Mouse (Mus musculus) kidney, embryonic 15.5 days (tissue): ENCODE results near the gene Megf8. TPM values are rescaled to one million over a fixed set of nuclear protein-coding genes. Genes with fewer than 3 reads are reported as not detected.

Experiments used
- ATAC-seq: fragments of 200-750 bp; cut with Nextera tagmentation; replicated peaks from 2 replicates; pipeline ENCODE4 v1.8.0; 2017; ENCODE audit warnings: moderate TSS enrichment; ENCODE audit not compliant: low FRiP score
- H3K27ac ChIP-seq: fragments of 300-500 bp; sonication (generic); 2 replicates; pipeline ENCODE4 v1.5.1; 2015; ENCODE audit warnings: mild to moderate bottlenecking, inconsistent platforms
- H3K27me3 ChIP-seq: fragments of 300-500 bp; sonication (generic); 2 replicates; pipeline ENCODE4 v1.6.1; 2015; ENCODE audit warnings: inconsistent platforms
- H3K36me3 ChIP-seq: fragments of 300-500 bp; sonication (generic); 2 replicates; pipeline ENCODE4 v1.6.1; 2015; ENCODE audit warnings: inconsistent platforms
- H3K4me1 ChIP-seq: fragments of 300-500 bp; sonication (generic); 2 replicates; pipeline ENCODE4 v1.6.1; 2015; ENCODE audit warnings: inconsistent platforms
- H3K4me2 ChIP-seq: fragments of 300-500 bp; sonication (generic); 2 replicates; pipeline ENCODE4 v1.6.1; 2015; ENCODE audit warnings: moderate library complexity, mild to moderate bottlenecking, inconsistent platforms
- H3K4me3 ChIP-seq: fragments of 300-500 bp; sonication (generic); replicated peaks from 2 replicates; pipeline ENCODE4 v1.5.1; 2015; ENCODE audit warnings: mild to moderate bottlenecking, inconsistent platforms
- H3K9ac ChIP-seq: fragments of 300-500 bp; sonication (generic); 2 replicates; pipeline ENCODE4 v1.6.1; 2015; ENCODE audit warnings: mild to moderate bottlenecking, inconsistent platforms
- H3K9me3 ChIP-seq: fragments of 300-500 bp; sonication (generic); replicated peaks from 2 replicates; pipeline ENCODE4 v1.6.1; 2016; ENCODE audit warnings: inconsistent platforms
- WGBS: fragments of 180-500 bp; shearing (Covaris S2); methylation state at CpG from one replicate; pipeline ENCODE4 v1.1.7; 2015; ENCODE audit warnings: mixed read lengths; 5-methylcytosine and 5-hydroxymethylcytosine counted together
- polyA plus RNA-seq: library from polyadenylated mRNA; unstranded; fragments of >200 nt; fragmentation: Nextera tagmentation; extraction: Ambion mirVana; gene quantifications from 2 replicates; pipeline ENCODE4 v1.2.1, GENCODE M21; 2015

The Megf8 gene
- polyA plus RNA-seq, 1 experiment from 2014 or later = 16.4 TPM

DNA sequence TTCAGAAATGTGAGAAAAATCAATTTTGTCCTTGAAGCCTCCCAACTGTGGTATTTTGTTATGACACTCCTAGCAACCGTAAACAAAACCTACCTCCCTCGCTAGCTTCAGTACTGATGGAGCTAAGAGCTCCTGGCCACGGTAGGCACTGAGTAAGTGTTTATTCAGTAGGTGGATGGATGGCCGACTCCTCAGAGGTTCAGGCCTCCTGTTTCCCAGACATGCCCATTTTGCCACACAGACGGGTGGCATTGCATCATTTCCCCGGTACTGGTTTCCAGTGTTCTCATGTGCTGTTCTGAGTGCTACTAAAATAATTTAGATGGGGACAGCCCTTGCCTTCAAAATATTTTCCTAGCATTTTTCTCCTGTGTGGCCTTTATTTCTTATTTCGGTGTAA, 89.5 kb downstream of the Megf8 start:
- Histone ChIP-seq H3K27me3 (no peaks in the 10 kb centered on the region), H3K9ac (no peak overlapping the region), H3K4me1 (peaks cover 9% of the 10 kb centered on the region), H3K36me3 (no peaks in the 10 kb centered on the region), H3K9me3 (no peaks in the 10 kb centered on the region), H3K4me2 (no peak overlapping the region), H3K27ac (no peak overlapping the region), H3K4me3 (no peak overlapping the region)
- no peak for ATAC-seq
- WGBS = 76% methylated on average over 7 of the region's 7 CpGs

DNA sequence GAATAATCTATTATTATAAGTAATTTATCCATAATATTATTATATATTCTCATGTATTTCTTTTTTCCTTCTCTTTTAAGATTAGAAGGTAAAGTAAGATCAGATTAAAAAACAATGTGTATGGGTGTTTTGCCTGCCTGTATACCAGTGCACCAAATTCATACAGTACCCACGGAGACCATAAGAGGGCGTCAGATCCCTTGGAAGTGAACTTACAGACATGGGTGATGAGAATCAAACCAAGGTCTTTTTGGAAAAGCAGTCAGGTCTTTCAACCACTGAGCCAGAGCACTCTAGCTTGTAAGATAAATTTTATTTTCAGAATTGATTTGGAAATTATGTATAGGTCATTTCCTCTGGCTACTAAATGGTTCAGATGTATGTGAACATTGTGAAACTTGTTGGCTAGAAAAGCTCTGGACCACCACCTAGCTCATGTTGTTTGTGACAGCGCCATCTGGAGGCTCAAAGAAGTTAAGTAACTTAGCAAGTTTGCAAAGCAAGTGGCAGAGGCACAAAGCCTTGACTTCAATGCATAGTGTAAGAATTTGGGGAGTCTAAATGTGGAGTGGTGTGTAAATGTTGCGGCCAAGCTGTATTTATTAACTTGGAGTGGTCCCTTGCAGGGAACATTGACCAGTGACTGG, 92.3 kb downstream of the Megf8 start:
- H3K9me3 ChIP-seq = no peaks in the 10 kb centered on the region
- H3K4me3 ChIP-seq = no peak overlapping the region
- WGBS = 55% methylated on average over 4 of the region's 4 CpGs
- H3K27ac ChIP-seq = no peak overlapping the region
- ATAC-seq = no peak
- H3K9ac ChIP-seq = no peak overlapping the region
- H3K4me2 ChIP-seq = no peak overlapping the region
- no peaks in the 10 kb centered on the region for H3K36me3 ChIP-seq
- H3K27me3 ChIP-seq = no peaks in the 10 kb centered on the region
- 0 out of 2 replicates have a peak, but pooled peaks cover 5% of the 10 kb centered on the region for H3K4me1 ChIP-seq

DNA sequence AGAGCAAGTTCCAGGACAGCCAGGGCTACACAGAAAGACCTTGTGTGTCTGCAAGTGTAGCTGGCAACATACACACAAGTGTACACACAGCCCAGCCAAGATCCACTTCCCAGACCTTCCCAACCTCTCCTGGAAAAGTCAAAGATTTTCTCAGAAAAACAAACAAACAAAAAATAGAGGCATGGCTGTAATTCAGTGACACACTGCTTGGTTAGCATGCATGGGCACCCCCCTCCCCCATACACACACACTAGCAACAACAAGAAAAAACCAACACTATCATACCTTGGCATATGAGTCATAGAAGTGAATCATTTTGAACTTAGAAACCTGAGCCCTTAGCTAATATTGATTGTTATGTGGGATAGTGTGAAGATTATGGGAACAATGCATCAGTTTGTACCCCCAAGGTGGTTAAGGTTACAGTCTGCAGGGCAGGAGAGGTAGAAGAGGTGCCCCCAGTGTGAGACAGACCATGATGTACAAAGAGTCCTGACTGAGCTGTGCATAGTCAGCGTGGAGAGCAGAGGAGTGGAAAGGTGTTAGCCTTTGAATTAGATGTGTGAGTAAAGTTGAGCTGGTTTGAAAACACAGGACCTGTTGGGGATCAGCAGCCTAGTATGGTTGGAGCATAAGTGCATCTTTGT, 94.1 kb downstream of the Megf8 start:
- Histone ChIP-seq H3K27me3 (no peaks in the 10 kb centered on the region), H3K9me3 (no peaks in the 10 kb centered on the region), H3K36me3 (no peaks in the 10 kb centered on the region), H3K27ac (no peak overlapping the region), H3K9ac (no peak overlapping the region), H3K4me1 (0 out of 2 replicates have a peak, but pooled peaks cover 5% of the 10 kb centered on the region), H3K4me2 (no peak overlapping the region), H3K4me3 (no peak overlapping the region)
- ATAC-seq = no peak
- 85% methylated on average over 1 of the region's 1 CpGs for WGBS

DNA sequence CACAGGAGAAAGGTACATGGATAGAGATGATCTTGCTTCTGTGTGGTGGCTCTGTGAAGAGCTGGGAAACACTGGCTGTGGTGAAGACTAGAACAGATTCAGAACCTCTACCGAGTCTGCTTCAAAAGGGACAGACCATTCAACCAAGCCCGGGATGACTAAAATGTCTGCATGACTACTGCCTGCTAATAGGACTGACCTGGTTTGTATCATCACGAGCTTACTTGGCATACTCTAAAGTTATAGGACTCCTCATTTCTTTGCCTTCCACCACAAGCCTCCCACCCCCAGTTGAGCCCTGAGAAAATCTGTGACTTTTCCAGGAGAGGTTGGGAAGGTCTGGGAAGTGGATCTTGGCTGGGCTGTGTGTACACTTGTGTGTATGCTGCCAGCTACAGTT, 94.9 kb downstream of the Megf8 start:
- H3K4me3 ChIP-seq = no peak overlapping the region
- H3K4me1 ChIP-seq = 0 out of 2 replicates have a peak, but pooled peaks cover 5% of the 10 kb centered on the region
- H3K4me2 ChIP-seq = no peak overlapping the region
- no peaks in the 10 kb centered on the region for H3K36me3 ChIP-seq
- no peaks in the 10 kb centered on the region for H3K27me3 ChIP-seq
- no peaks in the 10 kb centered on the region for H3K9me3 ChIP-seq
- no peak overlapping the region for H3K27ac ChIP-seq
- ATAC-seq = no peak
- no peak overlapping the region for H3K9ac ChIP-seq
- WGBS = 90% methylated on average over 3 of the region's 3 CpGs

DNA sequence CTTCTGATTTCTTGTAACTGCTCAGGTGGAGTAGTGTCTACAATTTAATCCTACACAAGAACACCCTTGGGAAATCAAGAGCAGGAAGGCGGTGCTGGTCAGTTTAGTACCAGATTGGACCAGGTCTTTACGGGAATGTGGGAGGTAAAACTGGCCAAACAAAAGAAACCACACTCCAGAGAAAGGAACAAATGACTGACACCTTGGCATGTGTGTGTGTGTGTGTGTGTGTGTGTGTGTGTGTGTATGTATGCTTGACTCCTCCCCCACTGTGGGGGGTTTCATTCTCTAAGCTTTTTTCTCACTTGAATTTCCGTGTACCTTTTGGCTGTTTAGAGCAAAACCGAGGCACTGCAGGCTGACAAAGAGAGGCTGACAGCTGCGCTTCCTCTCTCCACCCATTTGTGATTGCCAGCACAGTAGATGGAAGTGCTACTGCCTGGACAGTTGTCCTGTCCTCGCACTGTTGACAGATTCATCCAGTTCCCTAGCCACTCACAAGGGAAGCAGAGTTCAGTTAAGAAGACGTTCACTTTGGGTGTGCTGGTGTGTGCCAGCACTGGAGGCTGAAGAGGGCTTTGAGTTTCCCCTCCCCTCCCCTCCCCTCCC, 96.0 kb downstream of the Megf8 start, which contains the start of gene Cxcl17:
Cxcl17 (minus strand) TSS at position 54 of the 609 bp plus-strand sequence.
- H3K9ac ChIP-seq = no peak within 1 kb of the TSS
- no peak within 1 kb of the TSS for H3K27ac ChIP-seq
- no peak for ATAC-seq
- H3K4me1 ChIP-seq = 0 out of 2 replicates have a peak, but pooled peaks cover 5% of the 10 kb centered on the region
- H3K36me3 ChIP-seq = no peaks in the 10 kb centered on the region
- H3K9me3 ChIP-seq = no peaks in the 10 kb centered on the region
- H3K4me3 ChIP-seq = no peak within 1 kb of the TSS
- H3K27me3 ChIP-seq = no peaks in the 10 kb centered on the region
- no peak within 1 kb of the TSS for H3K4me2 ChIP-seq
- 44% methylated on average over 7 of the region's 7 CpGs for WGBS

Other genes with a start within 250 kb of the Megf8 start
- gene Grik5, start 244.8 kb upstream of the Megf8 start, polyA plus RNA-seq = 5.1 and 7.0 TPM in 2 replicates
- gene Zfp574, start 244.6 kb upstream of the Megf8 start, polyA plus RNA-seq = 33.9 and 37.1 TPM in 2 replicates
- 0.64 and 2.5 TPM in 2 replicates for gene Pou2f2, start 137.4 kb upstream of the Megf8 start, polyA plus RNA-seq
- 10.2 and 11.7 TPM in 2 replicates for gene Dedd2, start 96.5 kb upstream of the Megf8 start, polyA plus RNA-seq
- 2.5 and 2.6 TPM in 2 replicates for gene Zfp526, start 95.7 kb upstream of the Megf8 start, polyA plus RNA-seq
- 10.7 and 12.1 TPM in 2 replicates for gene Gsk3a, start 79.3 kb upstream of the Megf8 start, polyA plus RNA-seq
- gene Erf, start 66.4 kb upstream of the Megf8 start, polyA plus RNA-seq = 16.9 and 17.9 TPM in 2 replicates
- 28.2 and 32.4 TPM in 2 replicates for gene Cic, start 49.5 kb upstream of the Megf8 start, polyA plus RNA-seq
- 181 and 191 TPM in 2 replicates for gene Pafah1b3, start 19.2 kb upstream of the Megf8 start, polyA plus RNA-seq
- gene Prr19, start 15.8 kb upstream of the Megf8 start, polyA plus RNA-seq = 0.90 and 1.0 TPM in 2 replicates
- 0.68 and 0.87 TPM in 2 replicates for gene Tmem145, start 11.1 kb upstream of the Megf8 start, polyA plus RNA-seq
- gene Cnfn, start 52.6 kb downstream of the Megf8 start, polyA plus RNA-seq = 2.7 and 4.8 TPM in 2 replicates
- gene Lipe, start 81.5 kb downstream of the Megf8 start, polyA plus RNA-seq = 9.6 and 12.2 TPM in 2 replicates
- gene Cxcl17, start 95.7 kb downstream of the Megf8 start, polyA plus RNA-seq = 0.45 and 0.84 TPM in 2 replicates
- 3.9 and 11.4 TPM in 2 replicates for gene Ceacam1, start 160.4 kb downstream of the Megf8 start, polyA plus RNA-seq
- gene Ceacam2, start 222.7 kb downstream of the Megf8 start, polyA plus RNA-seq = 0.09 TPM in 2 replicates